Mouse (Mus musculus) left cerebral cortex, postnatal 36 days (tissue): Measurements from ENCODE around the gene Igfn1. TPM values are rescaled to one million over a fixed set of nuclear protein-coding genes. Genes with fewer than 3 reads are reported as not detected.

Experiments
- DNase-seq, 2 experiments: peaks; one replicate each; pipeline ENCODE4 v3.0.0; 2021 to 2022; ENCODE audit warnings: low spot score in 2 of 2, mixed read lengths in 1 of 2
- intact Hi-C: fragments of 180-260 bp; cut with DNase I; formaldehyde crosslinking; loops from one replicate; pipeline ENCODE4 v1.15.1; 2025
- total RNA-seq, 2 experiments: library from RNA; stranded (reverse); gene quantifications; 2 replicates each; pipeline ENCODE4 v1.2.3; 2021

Gene Igfn1
- total RNA-seq, result 10 to 100 TPM; 12.8 to 16.3 TPM

GRCm38 (mm10) chr1:136006292-136006748, at the start of gene Igfn1:
TSS of gene Igfn1 (minus strand) at chr1:136006342.
- intact Hi-C loops, result no loop called here
- no peak for DNase-seq

GRCm38 (mm10) chr1:136055771-136056170, 49.6 kb upstream of the Igfn1 start:
- intact Hi-C loops, result loop anchor here (5.0 to 10.0 kb wide), 3 partner anchors 77 to 409 kb away; partner anchors contain the start of genes Gpr25, Kif14 and Kif21b
- peak; percentile 68 to 75 for DNase-seq

- DNase-seq, result no peak
- intact Hi-C loops, result loop anchor here (5.0 to 10.0 kb wide), 3 partner anchors 65 to 412 kb away; partner anchors contain the start of genes Gpr25 and Kif14
These were observed 46.4 kb upstream of the Igfn1 start, which contains the start of gene Cacna1s for GRCm38 (mm10) chr1:136052547-136052946. TSS of gene Cacna1s (plus strand) at chr1:136052750.

- peak; percentile 58 to 74 for DNase-seq
- intact Hi-C loops, result loop anchor here (2.0 to 10.0 kb wide), 5 partner anchors 25 to 413 kb away; partner anchors contain the start of genes Gpr25 and Kif14
These were observed 45.3 kb upstream of the Igfn1 start for GRCm38 (mm10) chr1:136051465-136051864.

GRCm38 (mm10) chr1:136051013-136051315, 44.8 kb upstream of the Igfn1 start:
- DNase-seq, result peak in 1 of 2 experiments; percentile 46
- intact Hi-C loops, result loop anchor here (2.0 to 10.0 kb wide), 5 partner anchors 26 to 414 kb away; partner anchors contain the start of genes Gpr25 and Kif14

- DNase-seq, result no peak
- intact Hi-C loops, result loop anchor here (2.0 to 10.0 kb wide), 5 partner anchors 26 to 414 kb away; partner anchors contain the start of genes Gpr25 and Kif14
These were observed 44.3 kb upstream of the Igfn1 start, which contains the start of gene Ascl5 for GRCm38 (mm10) chr1:136050312-136051012. TSS of gene Ascl5 (plus strand) at chr1:136050804.

- intact Hi-C loops, result no loop called here
- no peak for DNase-seq
These were observed 41.8 kb upstream of the Igfn1 start for GRCm38 (mm10) chr1:136047894-136048293.

GRCm38 (mm10) chr1:136047432-136047831, 41.3 kb upstream of the Igfn1 start:
- no peak for DNase-seq
- intact Hi-C loops, result no loop called here

- DNase-seq, result peak in 1 of 2 experiments; percentile 61
- intact Hi-C loops, result no loop called here
These were observed 39.6 kb upstream of the Igfn1 start for GRCm38 (mm10) chr1:136045774-136046173.

- intact Hi-C loops, result no loop called here
- DNase-seq, result no peak
These were observed 34.7 kb upstream of the Igfn1 start for GRCm38 (mm10) chr1:136040874-136041273.

- intact Hi-C loops, result no loop called here
- no peak for DNase-seq
These were observed 34.3 kb upstream of the Igfn1 start for GRCm38 (mm10) chr1:136040452-136040851.

- intact Hi-C loops, result no loop called here
- no peak for DNase-seq
These were observed 32.8 kb upstream of the Igfn1 start for GRCm38 (mm10) chr1:136038746-136039538.

- intact Hi-C loops, result no loop called here
- DNase-seq, result no peak
These were observed 26.8 kb upstream of the Igfn1 start for GRCm38 (mm10) chr1:136032961-136033360.

GRCm38 (mm10) chr1:136031697-136032096, 25.6 kb upstream of the Igfn1 start:
- intact Hi-C loops, result no loop called here
- no peak for DNase-seq

- intact Hi-C loops, result no loop called here
- DNase-seq, result no peak
These were observed 24.1 kb upstream of the Igfn1 start for GRCm38 (mm10) chr1:136030201-136030600.

GRCm38 (mm10) chr1:136018390-136019189, 12.4 kb upstream of the Igfn1 start:
- DNase-seq, result no peak
- intact Hi-C loops, result no loop called here

- peak; percentile 88 to 92 for DNase-seq
- intact Hi-C loops, result no loop called here
These were observed 11.8 kb upstream of the Igfn1 start for GRCm38 (mm10) chr1:136017907-136018313.

- no peak for DNase-seq
- intact Hi-C loops, result no loop called here
These were observed 11.2 kb upstream of the Igfn1 start for GRCm38 (mm10) chr1:136017307-136017706.

- DNase-seq, result no peak
- intact Hi-C loops, result no loop called here
These were observed 8.8 kb upstream of the Igfn1 start for GRCm38 (mm10) chr1:136014796-136015502.
